Mouse (Mus musculus) neural tube, embryonic 11.5 days (tissue): ENCODE results near the gene Snrpa1. TPM values are rescaled to one million over a fixed set of nuclear protein-coding genes. Genes with fewer than 3 reads are reported as not detected.

ENCODE experiments used
- ATAC-seq: fragments of 200-750 bp; cut with Nextera tagmentation; 2 replicates; pipeline ENCODE4 v1.8.0; 2017; ENCODE audit warnings: moderate number of reproducible peaks, mild to moderate bottlenecking, moderate TSS enrichment, moderate library complexity; ENCODE audit not compliant: insufficient read depth, low FRiP score, low TSS enrichment
- DNase-seq: peaks from one replicate; pipeline ENCODE4 v3.0.0-alpha.2; 2015; ENCODE audit warnings: low spot score
- H3K27ac ChIP-seq: fragments of 300-500 bp; sonication (generic); 2 replicates; pipeline ENCODE4 v1.5.1; 2014; ENCODE audit warnings: low read depth, mild to moderate bottlenecking, low read length
- H3K27me3 ChIP-seq: fragments of 300-500 bp; sonication (generic); 2 replicates; pipeline ENCODE4 v1.6.1; 2014; ENCODE audit warnings: mild to moderate bottlenecking, low read length, mixed read lengths; ENCODE audit not compliant: control insufficient read depth, insufficient read depth
- H3K36me3 ChIP-seq: fragments of 300-500 bp; sonication (generic); 2 replicates; pipeline ENCODE4 v1.6.1; 2014; ENCODE audit warnings: mild to moderate bottlenecking, low read length, moderate library complexity, mixed read lengths; ENCODE audit not compliant: control insufficient read depth, insufficient read depth
- H3K4me1 ChIP-seq: fragments of 300-500 bp; sonication (generic); 2 replicates; pipeline ENCODE4 v1.6.1; 2014; ENCODE audit warnings: low read length, mixed read lengths; ENCODE audit not compliant: control insufficient read depth, insufficient read depth
- H3K4me2 ChIP-seq: fragments of 300-500 bp; sonication (generic); 2 replicates; pipeline ENCODE4 v1.6.1; 2014; ENCODE audit warnings: low read depth, mild to moderate bottlenecking, moderate library complexity
- H3K4me3 ChIP-seq: fragments of 300-500 bp; sonication (generic); 2 replicates; pipeline ENCODE4 v1.5.1; 2014; ENCODE audit warnings: low read depth, low read length
- H3K9ac ChIP-seq: fragments of 300-500 bp; sonication (generic); 2 replicates; pipeline ENCODE4 v1.6.1; 2014; ENCODE audit warnings: mild to moderate bottlenecking, low read length
- H3K9me3 ChIP-seq: fragments of 300-500 bp; sonication (generic); 2 replicates; pipeline ENCODE4 v1.6.1; 2016; ENCODE audit warnings: low read length; ENCODE audit not compliant: control insufficient read depth
- WGBS: fragments of 180-500 bp; shearing (Covaris S2); extraction: QIAGEN DNeasy Blood & Tissue Kit; methylation state at CpG from one replicate; pipeline ENCODE4 v1.1.7; 2014; 5-methylcytosine and 5-hydroxymethylcytosine counted together
- polyA plus RNA-seq: library from polyadenylated mRNA; unstranded; fragments of >200 nt; fragmentation: Nextera tagmentation; extraction: Ambion mirVana; gene quantifications from 2 replicates; pipeline ENCODE4 v1.2.1, GENCODE M21; 2014

Snrpa1 gene
- polyA plus RNA-seq, 1 experiment from 2014 or later, result 212 TPM

- no peak overlapping the region for H3K27ac ChIP-seq
- DNase-seq (no peak), ATAC-seq (no peak)
- H3K9me3 ChIP-seq, result no peaks in the 10 kb centered on the region
- no peak overlapping the region for H3K4me2 ChIP-seq
- no peaks in the 10 kb centered on the region for H3K27me3 ChIP-seq
- H3K4me3 ChIP-seq, result no peak overlapping the region
- H3K9ac ChIP-seq, result no peak overlapping the region
- no peaks in the 10 kb centered on the region for H3K4me1 ChIP-seq
- H3K36me3 ChIP-seq, result peaks cover 20% of the 10 kb centered on the region
- 98% methylated on average over 2 of the region's 2 CpGs for WGBS
Observed at GRCm38 (mm10) chr7:66088077-66088476, 29.3 kb downstream of the Snrpa1 start.

GRCm38 (mm10) chr7:66090676-66091190 is 31.9 kb downstream of the Snrpa1 start:
- 89% methylated on average over 11 of the region's 11 CpGs for WGBS
- H3K27me3 ChIP-seq, result no peaks in the 10 kb centered on the region
- ATAC-seq (no peak), DNase-seq (no peak)
- no peak overlapping the region for H3K4me3 ChIP-seq
- H3K4me1 ChIP-seq, result no peaks in the 10 kb centered on the region
- H3K9me3 ChIP-seq, result no peaks in the 10 kb centered on the region
- no peak overlapping the region for H3K9ac ChIP-seq
- no peak overlapping the region for H3K4me2 ChIP-seq
- H3K27ac ChIP-seq, result no peak overlapping the region
- H3K36me3 ChIP-seq, result peaks cover 16% of the 10 kb centered on the region

- WGBS, result 84% methylated on average over 7 of the region's 7 CpGs
Observed at GRCm38 (mm10) chr7:66091553-66091952, 32.8 kb downstream of the Snrpa1 start.

GRCm38 (mm10) chr7:66092656-66093055 is 33.9 kb downstream of the Snrpa1 start:
- Histone ChIP-seq H3K9ac (no peak overlapping the region), H3K4me3 (no peak overlapping the region), H3K4me2 (no peak overlapping the region), H3K27me3 (no peaks in the 10 kb centered on the region), H3K27ac (no peak overlapping the region), H3K36me3 (peaks cover 9% of the 10 kb centered on the region), H3K4me1 (no peaks in the 10 kb centered on the region), H3K9me3 (no peaks in the 10 kb centered on the region)
- DNase-seq (no peak), ATAC-seq (no peak)
- whole genome bisulfite sequencing, result 86% methylated on average over 8 of the region's 8 CpGs

More at GRCm38 (mm10) chr7:66091553-66091952, 32.8 kb downstream of the Snrpa1 start:
- ATAC-seq (no peak), DNase-seq (no peak)
- peaks cover 13% of the 10 kb centered on the region for H3K36me3 ChIP-seq
- no peak overlapping the region for H3K27ac ChIP-seq
- H3K4me1 ChIP-seq, result no peaks in the 10 kb centered on the region
- H3K27me3 ChIP-seq, result no peaks in the 10 kb centered on the region
- H3K9me3 ChIP-seq, result no peaks in the 10 kb centered on the region
- no peak overlapping the region for H3K9ac ChIP-seq
- H3K4me2 ChIP-seq, result no peak overlapping the region
- H3K4me3 ChIP-seq, result no peak overlapping the region

- DNase-seq, result no peak
- ATAC-seq, result no peak
- Histone ChIP-seq H3K9me3 (no peaks in the 10 kb centered on the region), H3K27ac (no peak overlapping the region), H3K4me2 (no peak overlapping the region), H3K36me3 (peaks cover 2% of the 10 kb centered on the region), H3K4me3 (no peak overlapping the region), H3K4me1 (no peaks in the 10 kb centered on the region), H3K27me3 (no peaks in the 10 kb centered on the region), H3K9ac (no peak overlapping the region)
- WGBS, result 83% methylated on average over 5 of the region's 5 CpGs
Observed at GRCm38 (mm10) chr7:66094141-66094540, 35.3 kb downstream of the Snrpa1 start.

- ATAC-seq (no peak), DNase-seq (no peak)
- H3K36me3 ChIP-seq, result no peaks in the 10 kb centered on the region
- H3K9me3 ChIP-seq, result no peaks in the 10 kb centered on the region
- H3K4me2 ChIP-seq, result no peak overlapping the region
- H3K4me3 ChIP-seq, result no peak overlapping the region
- H3K9ac ChIP-seq, result no peak overlapping the region
- no peaks in the 10 kb centered on the region for H3K27me3 ChIP-seq
- 75% methylated on average over 7 of the region's 7 CpGs for WGBS
- no peaks in the 10 kb centered on the region for H3K4me1 ChIP-seq
- H3K27ac ChIP-seq, result no peak overlapping the region
Observed at GRCm38 (mm10) chr7:66098803-66099202, 40.0 kb downstream of the Snrpa1 start.

GRCm38 (mm10) chr7:66101866-66102265 is 43.1 kb downstream of the Snrpa1 start:
- Histone ChIP-seq H3K9ac (no peak overlapping the region), H3K9me3 (no peaks in the 10 kb centered on the region), H3K4me2 (no peak overlapping the region), H3K4me1 (no peaks in the 10 kb centered on the region), H3K4me3 (no peak overlapping the region), H3K36me3 (no peaks in the 10 kb centered on the region), H3K27me3 (no peaks in the 10 kb centered on the region), H3K27ac (no peak overlapping the region)
- WGBS, result 13% methylated on average over 4 of the region's 4 CpGs
- DNase-seq (no peak), ATAC-seq (no peak)

- DNase-seq (no peak), ATAC-seq (no peak)
- Histone ChIP-seq H3K4me1 (no peaks in the 10 kb centered on the region), H3K36me3 (no peaks in the 10 kb centered on the region), H3K27me3 (no peaks in the 10 kb centered on the region), H3K4me3 (no peak overlapping the region), H3K9ac (no peak overlapping the region), H3K9me3 (no peaks in the 10 kb centered on the region), H3K27ac (no peak overlapping the region), H3K4me2 (no peak overlapping the region)
- 91% methylated on average over 5 of the region's 5 CpGs for WGBS
Observed at GRCm38 (mm10) chr7:66104531-66104930, 45.7 kb downstream of the Snrpa1 start.

GRCm38 (mm10) chr7:66105771-66106170 is 47.0 kb downstream of the Snrpa1 start:
- no peak overlapping the region for H3K9ac ChIP-seq
- H3K27me3 ChIP-seq, result no peaks in the 10 kb centered on the region
- H3K4me1 ChIP-seq, result no peaks in the 10 kb centered on the region; the same call in 1 of the 2 replicates
- H3K36me3 ChIP-seq, result no peaks in the 10 kb centered on the region
- H3K27ac ChIP-seq, result no peak overlapping the region
- no peak overlapping the region for H3K4me3 ChIP-seq
- ATAC-seq, result no peak
- no peak for DNase-seq
- H3K9me3 ChIP-seq, result no peaks in the 10 kb centered on the region
- 70% methylated on average over 4 of the region's 4 CpGs for WGBS
- no peak overlapping the region for H3K4me2 ChIP-seq
